Mouse (Mus musculus): ENCODE results near the gene Uck2.

GRCm38 (mm10) chr1:167266720-167267119, 18.4 kb downstream of the Uck2 start:
- no peak for TF ChIP-seq CTCF (IDR thresholded peaks at IDR 0.05; ENCODE audit: borderline replicate concordance, control insufficient read depth, extremely low read depth, insufficient read depth, low read length, poor library complexity)
- no peak for TF ChIP-seq POLR2A (IDR thresholded peaks at IDR 0.05; ENCODE audit: control insufficient read depth, extremely low read depth, insufficient read depth, low read length, poor library complexity)
